20 mouse cellular contexts compared by ENCODE assay signal in genomic region chr6:122383211-122383610, GRCm38 (mm10).
"Had no signal": no experiment of that assay in that cellular context is flagged by ENCODE, and none has a peak within 500 bp of the region (broad histone marks: within the 10 kb centered on the region; RNA-seq: fewer than 3 reads in every experiment).

No protein-coding gene starts in this region.

- ATAC-seq: midbrain, embryonic 16.5 days had no signal

- H3K27me3 ChIP-seq: midbrain, embryonic 12.5 days; neural tube, embryonic 13.5 days; neural tube, embryonic 15.5 days had no signal

- H3K4me1 ChIP-seq: midbrain, embryonic 10.5 days; midbrain, embryonic 12.5 days; neural tube, embryonic 13.5 days; neural tube, embryonic 15.5 days had no signal

- DNase-seq: lung, adult 18-20 months; lung, embryonic 14.5 days; lung, postnatal 10 days; lung, postnatal 4 days; midbrain, embryonic 14.5 days; retina, postnatal 1 day; right cerebral cortex, adult 18-20 months; right cerebral cortex, postnatal 25 days; right cerebral cortex, postnatal 4 days; spleen, adult 18-20 months; thymus, adult 18-20 months; thymus, postnatal 14 days; thymus, postnatal 36 days had no signal

- H3K9me3 ChIP-seq: megakaryocyte, embryonic 14.5 days; midbrain, embryonic 10.5 days; midbrain, embryonic 12.5 days; neural tube, embryonic 13.5 days; neural tube, embryonic 15.5 days had no signal

- H3K36me3 ChIP-seq: midbrain, embryonic 10.5 days; midbrain, embryonic 12.5 days; neural tube, embryonic 13.5 days; neural tube, embryonic 15.5 days had no signal

- H3K4me3 ChIP-seq: megakaryocyte, embryonic 14.5 days; midbrain, embryonic 10.5 days; midbrain, embryonic 12.5 days; myocyte; neural tube, embryonic 13.5 days; neural tube, embryonic 15.5 days had no signal

- H3K27ac ChIP-seq: midbrain, embryonic 10.5 days; midbrain, embryonic 12.5 days; neural tube, embryonic 13.5 days; neural tube, embryonic 15.5 days had no signal
